ENCODE assay signal across 13 mouse cellular contexts in genomic region chr5:120438991-120439710, GRCm38 (mm10). TPM values are rescaled to one million over a fixed set of nuclear protein-coding genes. Genes with fewer than 3 reads are reported as not detected.
DNase-seq lines count a peak whose midpoint lies in the region; ATAC-seq and TF ChIP-seq lines count a peak whose summit lies in the region.
"Had no signal": no experiment of that assay in that cellular context is flagged by ENCODE, and none has a peak within 500 bp of the region (broad histone marks: within the 10 kb centered on the region; RNA-seq: fewer than 3 reads in every experiment).

No protein-coding gene starts in this region.

- no peaks in the 10 kb centered on the region for H3K36me3 ChIP-seq in kidney, postnatal 0 days (ENCODE audit: insufficient read depth, low read length)
- no peaks in the 10 kb centered on the region for H3K36me3 ChIP-seq in embryonic facial prominence, embryonic 14.5 days (ENCODE audit: control insufficient read depth, insufficient read depth, low read length)
- H3K36me3 ChIP-seq in hindbrain, embryonic 16.5 days (ENCODE audit: control insufficient read depth, insufficient read depth, low read length), result no peaks in the 10 kb centered on the region
- no peaks in the 10 kb centered on the region for H3K36me3 ChIP-seq in neural tube, embryonic 11.5 days (ENCODE audit: control insufficient read depth, insufficient read depth, low read length)
- H3K36me3 ChIP-seq: embryonic facial prominence, embryonic 15.5 days had no signal

- peak overlapping the region; percentile 50; the same call in 1 of the 2 replicates for H3K4me2 ChIP-seq in kidney, postnatal 0 days (ENCODE audit: low read length)
- H3K4me2 ChIP-seq in embryonic facial prominence, embryonic 14.5 days (ENCODE audit: low read depth, low read length), result peak overlapping the region; percentile 49; the same call in 1 of the 2 replicates
- H3K4me2 ChIP-seq in hindbrain, embryonic 16.5 days (ENCODE audit: low read length), result peak overlapping the region; percentile 68
- H3K4me2 ChIP-seq in neural tube, embryonic 11.5 days (ENCODE audit: low read depth), result peak overlapping the region; percentile 52

- H3K4me3 ChIP-seq in kidney, postnatal 0 days (replicated peaks; ENCODE audit: low read depth, low read length), result no peak overlapping the region
- H3K4me3 ChIP-seq in embryonic facial prominence, embryonic 14.5 days (ENCODE audit: low read depth, low read length), result 0 out of 2 replicates have a peak overlapping the region, but pooled peaks have one; percentile 29
- H3K4me3 ChIP-seq in hindbrain, embryonic 16.5 days (ENCODE audit: low read length), result peak overlapping the region; percentile 33
- peak overlapping the region; percentile 31 for H3K4me3 ChIP-seq in neural tube, embryonic 11.5 days (ENCODE audit: low read depth, low read length)

- H3K27me3 ChIP-seq in kidney, postnatal 0 days (ENCODE audit: insufficient read depth, low read length), result peaks cover 64% of the 10 kb centered on the region
- H3K27me3 ChIP-seq in embryonic facial prominence, embryonic 14.5 days (replicated peaks; ENCODE audit: control insufficient read depth, insufficient read depth, low read length), result peaks cover 82% of the 10 kb centered on the region
- H3K27me3 ChIP-seq in hindbrain, embryonic 16.5 days (replicated peaks; ENCODE audit: control insufficient read depth, insufficient read depth, low read length), result peaks cover 18% of the 10 kb centered on the region
- H3K27me3 ChIP-seq in neural tube, embryonic 11.5 days (ENCODE audit: control insufficient read depth, insufficient read depth, low read length), result peaks cover 63% of the 10 kb centered on the region

- WGBS in kidney, postnatal 0 days, result 1% methylated on average over 27 of the region's 27 CpGs
- 5% methylated on average over 26 of the region's 27 CpGs for WGBS in embryonic facial prominence, embryonic 14.5 days
- 1% methylated on average over 27 of the region's 27 CpGs for WGBS in hindbrain, embryonic 16.5 days
- 1% methylated on average over 27 of the region's 27 CpGs for WGBS in neural tube, embryonic 11.5 days

- no peak for TF ChIP-seq CTCF in kidney, postnatal 0 days (IDR thresholded peaks at IDR 0.05; ENCODE audit: low read depth)

- ATAC-seq in kidney, postnatal 0 days (replicated peaks; ENCODE audit: low FRiP score, low read depth), result no peak
- no peak for ATAC-seq in embryonic facial prominence, embryonic 14.5 days (ENCODE audit: low read depth)
- no peak for ATAC-seq in hindbrain, embryonic 16.5 days
- ATAC-seq in neural tube, embryonic 11.5 days (ENCODE audit: insufficient read depth, low FRiP score, low TSS enrichment), result no peak

- H3K27ac ChIP-seq in kidney, postnatal 0 days, result no peak overlapping the region
- H3K27ac ChIP-seq in embryonic facial prominence, embryonic 14.5 days (replicated peaks; ENCODE audit: low read depth, low read length), result no peak overlapping the region
- H3K27ac ChIP-seq in hindbrain, embryonic 16.5 days (ENCODE audit: low read depth, low read length), result peak overlapping the region; percentile 86
- peak overlapping the region; percentile 72 for H3K27ac ChIP-seq in neural tube, embryonic 11.5 days (ENCODE audit: low read depth, low read length)
- H3K27ac ChIP-seq: embryonic facial prominence, embryonic 15.5 days; liver, embryonic 14.5 days had no signal

- H3K4me1 ChIP-seq in kidney, postnatal 0 days (replicated peaks; ENCODE audit: insufficient read depth, low read length), result peaks cover 8% of the 10 kb centered on the region; the same call in 1 of the 2 replicates
- H3K4me1 ChIP-seq in embryonic facial prominence, embryonic 14.5 days (ENCODE audit: control insufficient read depth, insufficient read depth, low read length), result no peaks in the 10 kb centered on the region
- peaks cover 16% of the 10 kb centered on the region for H3K4me1 ChIP-seq in hindbrain, embryonic 16.5 days (ENCODE audit: control insufficient read depth, insufficient read depth, low read depth, low read length)
- H3K4me1 ChIP-seq in neural tube, embryonic 11.5 days (ENCODE audit: control insufficient read depth, insufficient read depth, low read length), result peaks cover 15% of the 10 kb centered on the region

- H3K9ac ChIP-seq in kidney, postnatal 0 days (ENCODE audit: low read depth, low read length), result no peak overlapping the region
- no peak overlapping the region for H3K9ac ChIP-seq in embryonic facial prominence, embryonic 14.5 days (ENCODE audit: low read depth, low read length)
- H3K9ac ChIP-seq in hindbrain, embryonic 16.5 days (ENCODE audit: low read depth, low read length), result peak overlapping the region; percentile 66
- peak overlapping the region; percentile 46 for H3K9ac ChIP-seq in neural tube, embryonic 11.5 days (ENCODE audit: low read length)
- H3K9ac ChIP-seq: embryonic facial prominence, embryonic 15.5 days; liver, embryonic 14.5 days had no signal

- DNase-seq in kidney, postnatal 0 days (ENCODE audit: low spot score), result peak; percentile 15
- DNase-seq in kidney, adult 8-10 months, result no peak
- DNase-seq in embryonic facial prominence, embryonic 14.5 days (ENCODE audit: low spot score), result no peak
- no peak for DNase-seq in neural tube, embryonic 11.5 days (ENCODE audit: low spot score)
- DNase-seq in adrenal gland, postnatal 4 days (ENCODE audit: low spot score in 2 of 2), result no peak
- DNase-seq in heart, adult 8-10 months (ENCODE audit: low spot score), result no peak

- H3K9me3 ChIP-seq in kidney, postnatal 0 days (replicated peaks; ENCODE audit: low read length), result no peaks in the 10 kb centered on the region
- H3K9me3 ChIP-seq in embryonic facial prominence, embryonic 14.5 days (ENCODE audit: control insufficient read depth, low read length), result no peaks in the 10 kb centered on the region
- no peaks in the 10 kb centered on the region for H3K9me3 ChIP-seq in hindbrain, embryonic 16.5 days (ENCODE audit: control insufficient read depth, low read length)
- H3K9me3 ChIP-seq in neural tube, embryonic 11.5 days (ENCODE audit: control insufficient read depth, low read length), result no peaks in the 10 kb centered on the region
- H3K9me3 ChIP-seq: embryonic facial prominence, embryonic 15.5 days had no signal

RNA-seq across cellular contexts. Expression of gene Lhx5, which starts 7.7 kb away (rescaled TPM):
- not detected in 2 replicates for polyA plus RNA-seq in kidney, postnatal 0 days (2015; fragmentation: Nextera tagmentation; extraction: Ambion mirVana)
- not detected in 2 replicates for polyA plus RNA-seq in embryonic facial prominence, embryonic 14.5 days (2014; fragmentation: Nextera tagmentation; extraction: Ambion mirVana)
- 20.1 and 24.3 TPM in 2 replicates for polyA plus RNA-seq in hindbrain, embryonic 16.5 days (2015; fragmentation: Nextera tagmentation; extraction: Ambion mirVana)
- polyA plus RNA-seq in neural tube, embryonic 11.5 days (2014; fragmentation: Nextera tagmentation; extraction: Ambion mirVana), result 29.9 and 31.2 TPM in 2 replicates
- total RNA-seq in adrenal gland, postnatal 4 days (2021), result not detected
- not detected for total RNA-seq in heart, adult 8-10 months (2022)
- total RNA-seq: layer of hippocampus, adult 18-20 months; MEL; monocyte, adult 5-6 weeks had no signal
- polyA plus RNA-seq: heart, postnatal 0 days; liver, embryonic 14.5 days had no signal

RNA-seq across cellular contexts. Expression of gene Sdsl, which starts 33.5 kb away (rescaled TPM):
- polyA plus RNA-seq in kidney, postnatal 0 days (2015; fragmentation: Nextera tagmentation; extraction: Ambion mirVana), result 12.0 and 13.3 TPM in 2 replicates
- polyA plus RNA-seq in embryonic facial prominence, embryonic 14.5 days (2014; fragmentation: Nextera tagmentation; extraction: Ambion mirVana), result 1.2 and 1.6 TPM in 2 replicates
- 8.1 and 9.4 TPM in 2 replicates for polyA plus RNA-seq in hindbrain, embryonic 16.5 days (2015; fragmentation: Nextera tagmentation; extraction: Ambion mirVana)
- 5.3 and 5.9 TPM in 2 replicates for polyA plus RNA-seq in neural tube, embryonic 11.5 days (2014; fragmentation: Nextera tagmentation; extraction: Ambion mirVana)
- 10 to 100 TPM; 61.7 to 63.9 TPM for total RNA-seq in adrenal gland, postnatal 4 days (2021)
- total RNA-seq in heart, adult 8-10 months (2022), result 10 to 100 TPM in 1 of 4 experiments, 1 to 10 TPM in 3; 8.6 to 11.4 (median 9.5) TPM
- total RNA-seq: monocyte, adult 5-6 weeks had no signal

RNA-seq across cellular contexts. Expression of gene Sds, which starts 37.2 kb away (rescaled TPM):
- polyA plus RNA-seq in kidney, postnatal 0 days (2015; fragmentation: Nextera tagmentation; extraction: Ambion mirVana), result not detected in 2 replicates
- polyA plus RNA-seq in embryonic facial prominence, embryonic 14.5 days (2014; fragmentation: Nextera tagmentation; extraction: Ambion mirVana), result not detected in 2 replicates
- 0.40 and 0.80 TPM in 2 replicates for polyA plus RNA-seq in hindbrain, embryonic 16.5 days (2015; fragmentation: Nextera tagmentation; extraction: Ambion mirVana)
- polyA plus RNA-seq in neural tube, embryonic 11.5 days (2014; fragmentation: Nextera tagmentation; extraction: Ambion mirVana), result not detected in 2 replicates
- 1 to 10 TPM in 1 of 2 experiments, not detected in 1; 1.8 TPM for total RNA-seq in adrenal gland, postnatal 4 days (2021)
- total RNA-seq in heart, adult 8-10 months (2022), result 1 to 10 TPM; 1.4 to 4.9 (median 1.7) TPM
- total RNA-seq: MEL; monocyte, adult 5-6 weeks had no signal
- polyA plus RNA-seq: embryonic facial prominence, embryonic 15.5 days; heart, postnatal 0 days had no signal

Comparison
In these comparisons a context has a peak if more than half of its experiments do, and no peak if none do; other contexts are left out.
1. H3K27ac ChIP-seq: peak in hindbrain, embryonic 16.5 days (single experiment) and neural tube, embryonic 11.5 days (single experiment); none in kidney, postnatal 0 days (single experiment) and embryonic facial prominence, embryonic 14.5 days (single experiment).
2. H3K9ac ChIP-seq: peak in hindbrain, embryonic 16.5 days (single experiment) and neural tube, embryonic 11.5 days (single experiment); none in kidney, postnatal 0 days (single experiment) and embryonic facial prominence, embryonic 14.5 days (single experiment).
3. RNA of gene Lhx5, which starts 7.7 kb away (polyA plus RNA-seq): 29.9 to 31.2 TPM in neural tube, embryonic 11.5 days and 20.1 to 24.3 TPM in hindbrain, embryonic 16.5 days; not detected in kidney, postnatal 0 days and not detected in embryonic facial prominence, embryonic 14.5 days; every median in the first group is over 10 times any median in the second.
4. Peak in every context shown above with its lines, with median percentiles within 50 percentile points of each other: H3K4me2 ChIP-seq.